Mouse (Mus musculus): ENCODE results near the gene Olfr63. TPM values are rescaled to one million over a fixed set of nuclear protein-coding genes. Genes with fewer than 3 reads are reported as not detected.
"Not testable (repeated sequence)": the region's sequence is repeated elsewhere in the genome, so short reads cannot be mapped to it uniquely, and the experiment has no call there.

The Olfr63 gene
- not detected in 2 replicates for polyA plus RNA-seq (2012; rRNA removed)

DNA sequence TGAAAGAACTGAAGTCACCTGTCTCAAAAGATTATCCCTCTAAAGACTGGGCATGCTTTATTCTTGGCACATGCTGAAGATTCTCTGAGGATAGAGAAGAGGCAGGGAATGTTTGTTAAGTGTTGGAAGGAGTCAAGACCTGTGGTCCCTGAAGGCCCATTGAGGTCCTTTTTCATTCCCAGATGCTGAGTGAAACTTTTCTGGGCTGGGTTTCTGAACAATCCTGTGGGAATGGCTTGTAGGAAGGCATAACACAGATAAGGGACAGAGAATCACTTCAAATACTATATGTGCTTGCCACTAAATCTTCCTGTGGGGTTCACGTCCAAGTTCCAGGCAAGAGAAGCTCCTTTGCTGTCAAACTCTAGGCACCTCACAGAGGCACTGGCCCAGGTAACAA lies at the start of gene Olfr63:
Olfr63 (plus strand) TSS at position 301 of the 400 bp plus-strand sequence.
- WGBS: 77% methylated on average over 1 of the region's 1 CpGs
- Histone ChIP-seq H3K4me3 (ENCODE audit: extremely low read depth, insufficient read depth, insufficient read length) (no peak within 1 kb of the TSS), H3K27ac (ENCODE audit: insufficient read depth, low read length) (no peak within 1 kb of the TSS), H3K36me3 (ENCODE audit: control insufficient read depth, insufficient read depth, low read length) (no peaks in the 10 kb centered on the region), H3K4me1 (ENCODE audit: control insufficient read depth, insufficient read depth, insufficient read length) (no peaks in the 10 kb centered on the region), H3K27me3 (ENCODE audit: control insufficient read depth, insufficient read depth, low read length) (0 out of 2 replicates have a peak, but pooled peaks cover 2% of the 10 kb centered on the region)
- DNase-seq (ENCODE audit: low read depth in 1 of 2, low spot score in 2 of 2): no peak
- no peak for TF ChIP-seq CTCF (IDR thresholded peaks at IDR 0.05; ENCODE audit: extremely low read depth, insufficient read depth, insufficient read length, insufficient replicate concordance)
- no peak for TF ChIP-seq POLR2A (IDR thresholded peaks at IDR 0.05; ENCODE audit: low read depth, low read length)

DNA sequence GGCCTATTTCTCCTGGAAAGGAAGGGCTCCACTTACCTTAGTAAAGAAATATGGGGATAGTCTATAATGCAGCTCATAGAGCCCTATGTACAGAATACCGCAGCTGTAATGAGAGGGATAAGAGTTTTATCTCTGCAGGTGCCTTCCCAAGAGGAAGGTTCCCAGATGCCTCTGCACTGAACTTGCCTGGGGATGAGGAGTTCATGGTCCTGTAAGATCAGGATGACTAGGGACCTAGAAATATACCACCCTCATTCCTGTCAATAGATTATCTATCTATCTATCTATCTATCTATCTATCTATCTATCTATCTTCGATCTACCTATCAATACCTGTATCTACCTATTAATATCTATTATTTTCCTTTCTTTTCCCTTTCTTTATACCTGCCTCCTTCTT lies 42.9 kb upstream of the Olfr63 start, which contains the start of gene Olfr1564:
Olfr1564 (minus strand) TSS at position 101 of the 400 bp plus-strand sequence.
- 88% methylated on average over 2 of the region's 2 CpGs for WGBS
- DNase-seq (ENCODE audit: low read depth in 1 of 2, low spot score in 2 of 2): no peak
- no peaks in the 10 kb centered on the region for H3K4me1 ChIP-seq (ENCODE audit: control insufficient read depth, insufficient read depth, insufficient read length)
- H3K27ac ChIP-seq (ENCODE audit: insufficient read depth, low read length): no peak within 1 kb of the TSS
- H3K36me3 ChIP-seq (ENCODE audit: control insufficient read depth, insufficient read depth, low read length): no peaks in the 10 kb centered on the region
- H3K4me3 ChIP-seq (ENCODE audit: extremely low read depth, insufficient read depth, insufficient read length): no peak within 1 kb of the TSS
- H3K27me3 ChIP-seq (ENCODE audit: control insufficient read depth, insufficient read depth, low read length): no peaks in the 10 kb centered on the region
- TF ChIP-seq POLR2A (IDR thresholded peaks at IDR 0.05; ENCODE audit: low read depth, low read length) (no peak), CTCF (IDR thresholded peaks at IDR 0.05; ENCODE audit: extremely low read depth, insufficient read depth, insufficient read length, insufficient replicate concordance) (no peak)

DNA sequence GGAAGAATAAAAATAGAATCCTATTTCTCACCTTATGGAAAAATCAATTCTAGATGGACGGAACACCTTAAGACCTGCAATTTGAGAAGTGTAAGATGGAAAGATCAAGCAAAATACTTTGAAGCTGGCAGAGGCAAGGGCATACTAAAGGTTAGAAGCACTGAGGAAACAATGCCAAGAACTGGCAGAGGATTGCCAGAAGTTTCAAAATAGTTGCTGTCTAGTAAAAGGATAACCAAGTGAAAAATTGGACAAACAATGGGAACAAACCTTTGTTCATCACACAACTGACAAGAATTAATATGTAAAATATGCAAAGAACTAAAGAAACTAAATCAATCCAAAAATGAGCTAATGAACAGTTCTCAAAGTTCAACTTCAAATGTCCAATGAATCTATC lies 27.8 kb upstream of the Olfr63 start:
- not testable (repeated sequence) for H3K4me3 ChIP-seq (ENCODE audit: extremely low read depth, insufficient read depth, insufficient read length); H3K36me3 ChIP-seq (ENCODE audit: control insufficient read depth, insufficient read depth, low read length); DNase-seq (ENCODE audit: low read depth in 1 of 2, low spot score in 2 of 2); H3K27me3 ChIP-seq (ENCODE audit: control insufficient read depth, insufficient read depth, low read length); H3K4me1 ChIP-seq (ENCODE audit: control insufficient read depth, insufficient read depth, insufficient read length); H3K27ac ChIP-seq (ENCODE audit: insufficient read depth, low read length)
- 84% methylated on average over 1 of the region's 1 CpGs for WGBS

DNA sequence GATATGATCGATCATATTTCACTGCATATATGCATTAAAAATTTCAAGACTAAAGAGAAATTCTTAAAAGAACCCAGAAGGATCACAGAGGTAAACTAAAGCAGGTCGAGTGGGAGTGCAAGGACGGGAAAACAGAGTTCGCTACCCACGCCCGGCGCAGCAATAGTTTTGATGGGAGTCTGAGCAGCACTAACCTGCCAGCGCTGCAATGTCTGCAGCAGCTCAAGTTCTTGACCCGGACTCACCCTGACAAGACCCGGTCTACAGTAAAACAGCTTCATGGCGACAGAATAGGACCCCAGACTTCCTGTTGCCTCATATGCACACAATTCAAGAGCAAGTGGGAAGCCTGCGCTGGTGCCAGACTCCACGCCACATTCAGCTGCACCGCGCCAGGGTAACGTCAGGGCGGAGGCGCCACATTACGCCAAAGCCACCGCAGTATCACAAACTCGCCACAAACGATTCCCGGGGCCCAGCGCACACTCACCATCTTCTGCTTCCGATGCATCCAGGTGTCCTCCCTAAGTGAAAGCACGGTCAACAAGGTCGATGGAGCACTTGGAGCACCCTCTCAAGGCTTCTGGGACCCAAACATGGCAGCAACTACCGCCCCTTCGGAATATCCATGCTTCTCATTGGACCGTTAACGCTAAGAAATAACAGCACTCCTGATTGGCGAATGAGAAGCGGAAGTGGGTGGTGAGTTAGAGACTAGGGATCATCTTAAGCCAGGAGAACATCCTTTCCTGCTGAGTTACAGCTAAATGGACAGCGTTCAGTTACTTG lies 9.8 kb upstream of the Olfr63 start, which contains the start of gene Zfp955a:
Zfp955a (minus strand) TSS at position 616 of the 789 bp plus-strand sequence.
- H3K27me3 ChIP-seq (ENCODE audit: control insufficient read depth, insufficient read depth, low read length); H3K36me3 ChIP-seq (ENCODE audit: control insufficient read depth, insufficient read depth, low read length); H3K27ac ChIP-seq (ENCODE audit: insufficient read depth, low read length); DNase-seq (ENCODE audit: low read depth in 1 of 2, low spot score in 2 of 2); H3K4me3 ChIP-seq (ENCODE audit: extremely low read depth, insufficient read depth, insufficient read length); H3K4me1 ChIP-seq (ENCODE audit: control insufficient read depth, insufficient read depth, insufficient read length): not testable (repeated sequence)
- 33% methylated on average over 1 of the region's 34 CpGs for WGBS

DNA sequence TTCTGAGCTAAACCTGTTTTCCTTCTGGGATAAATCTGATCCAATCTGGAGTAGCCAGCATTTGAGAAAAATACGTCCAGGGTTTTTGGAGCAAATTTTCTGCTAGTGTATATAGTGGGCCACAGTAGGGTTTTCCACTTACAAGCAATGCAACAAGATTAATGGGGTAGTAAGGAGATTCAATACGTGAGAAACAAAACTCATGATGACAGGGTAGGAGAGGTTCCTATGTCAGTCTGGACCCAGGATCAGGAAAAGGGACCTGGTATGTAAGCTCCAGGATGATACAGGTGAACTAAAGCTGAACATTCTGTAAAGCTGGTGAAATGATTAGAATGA lies 9.2 kb upstream of the Olfr63 start:
- not testable (repeated sequence) for H3K27me3 ChIP-seq (ENCODE audit: control insufficient read depth, insufficient read depth, low read length); H3K27ac ChIP-seq (ENCODE audit: insufficient read depth, low read length); H3K4me1 ChIP-seq (ENCODE audit: control insufficient read depth, insufficient read depth, insufficient read length); H3K4me3 ChIP-seq (ENCODE audit: extremely low read depth, insufficient read depth, insufficient read length); H3K36me3 ChIP-seq (ENCODE audit: control insufficient read depth, insufficient read depth, low read length); DNase-seq (ENCODE audit: low read depth in 1 of 2, low spot score in 2 of 2)
- WGBS: no CpG with 5 or more reads among the region's 2 CpGs

DNA sequence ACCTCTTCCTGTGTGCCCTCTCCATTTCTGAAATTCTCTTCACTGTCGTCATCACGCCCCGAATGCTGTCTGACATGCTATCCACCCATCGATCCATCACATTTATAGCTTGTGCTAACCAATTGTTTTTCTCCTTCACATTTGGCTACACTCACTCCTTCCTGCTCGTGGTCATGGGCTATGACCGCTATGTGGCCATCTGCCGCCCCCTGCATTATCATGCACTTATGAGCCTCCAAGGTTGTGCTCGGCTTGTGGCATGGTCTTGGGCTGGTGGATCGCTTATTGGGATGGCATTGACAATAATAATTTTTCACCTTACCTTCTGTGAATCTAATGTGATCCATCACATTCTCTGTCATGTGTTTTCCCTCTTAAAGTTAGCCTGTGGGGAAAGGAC lies 4.4 kb downstream of the Olfr63 start:
- Histone ChIP-seq H3K27me3 (ENCODE audit: control insufficient read depth, insufficient read depth, low read length) (0 out of 2 replicates have a peak, but pooled peaks cover 2% of the 10 kb centered on the region), H3K36me3 (ENCODE audit: control insufficient read depth, insufficient read depth, low read length) (no peaks in the 10 kb centered on the region), H3K4me3 (ENCODE audit: extremely low read depth, insufficient read depth, insufficient read length) (no peak overlapping the region), H3K27ac (ENCODE audit: insufficient read depth, low read length) (no peak overlapping the region), H3K4me1 (ENCODE audit: control insufficient read depth, insufficient read depth, insufficient read length) (no peaks in the 10 kb centered on the region)
- no peak for TF ChIP-seq POLR2A (IDR thresholded peaks at IDR 0.05; ENCODE audit: low read depth, low read length)
- TF ChIP-seq CTCF (IDR thresholded peaks at IDR 0.05; ENCODE audit: extremely low read depth, insufficient read depth, insufficient read length, insufficient replicate concordance): no peak
- no peak for DNase-seq (ENCODE audit: low read depth in 1 of 2, low spot score in 2 of 2)
- 85% methylated on average over 9 of the region's 9 CpGs for WGBS

DNA sequence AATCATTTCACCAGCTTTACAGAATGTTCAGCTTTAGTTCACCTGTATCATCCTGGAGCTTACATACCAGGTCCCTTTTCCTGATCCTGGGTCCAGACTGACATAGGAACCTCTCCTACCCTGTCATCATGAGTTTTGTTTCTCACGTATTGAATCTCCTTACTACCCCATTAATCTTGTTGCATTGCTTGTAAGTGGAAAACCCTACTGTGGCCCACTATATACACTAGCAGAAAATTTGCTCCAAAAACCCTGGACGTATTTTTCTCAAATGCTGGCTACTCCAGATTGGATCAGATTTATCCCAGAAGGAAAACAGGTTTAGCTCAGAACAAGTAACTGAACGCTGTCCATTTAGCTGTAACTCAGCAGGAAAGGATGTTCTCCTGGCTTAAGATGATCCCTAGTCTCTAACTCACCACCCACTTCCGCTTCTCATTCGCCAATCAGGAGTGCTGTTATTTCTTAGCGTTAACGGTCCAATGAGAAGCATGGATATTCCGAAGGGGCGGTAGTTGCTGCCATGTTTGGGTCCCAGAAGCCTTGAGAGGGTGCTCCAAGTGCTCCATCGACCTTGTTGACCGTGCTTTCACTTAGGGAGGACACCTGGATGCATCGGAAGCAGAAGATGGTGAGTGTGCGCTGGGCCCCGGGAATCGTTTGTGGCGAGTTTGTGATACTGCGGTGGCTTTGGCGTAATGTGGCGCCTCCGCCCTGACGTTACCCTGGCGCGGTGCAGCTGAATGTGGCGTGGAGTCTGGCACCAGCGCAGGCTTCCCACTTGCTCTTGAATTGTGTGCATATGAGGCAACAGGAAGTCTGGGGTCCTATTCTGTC lies 24.8 kb downstream of the Olfr63 start, which contains the start of gene Zfp955b:
Zfp955b (plus strand) TSS at position 506 of the 837 bp plus-strand sequence.
- H3K27me3 ChIP-seq (ENCODE audit: control insufficient read depth, insufficient read depth, low read length); DNase-seq (ENCODE audit: low read depth in 1 of 2, low spot score in 2 of 2); H3K36me3 ChIP-seq (ENCODE audit: control insufficient read depth, insufficient read depth, low read length); H3K4me3 ChIP-seq (ENCODE audit: extremely low read depth, insufficient read depth, insufficient read length); H3K4me1 ChIP-seq (ENCODE audit: control insufficient read depth, insufficient read depth, insufficient read length); H3K27ac ChIP-seq (ENCODE audit: insufficient read depth, low read length): not testable (repeated sequence)
- WGBS: no CpG with 5 or more reads among the region's 25 CpGs

DNA sequence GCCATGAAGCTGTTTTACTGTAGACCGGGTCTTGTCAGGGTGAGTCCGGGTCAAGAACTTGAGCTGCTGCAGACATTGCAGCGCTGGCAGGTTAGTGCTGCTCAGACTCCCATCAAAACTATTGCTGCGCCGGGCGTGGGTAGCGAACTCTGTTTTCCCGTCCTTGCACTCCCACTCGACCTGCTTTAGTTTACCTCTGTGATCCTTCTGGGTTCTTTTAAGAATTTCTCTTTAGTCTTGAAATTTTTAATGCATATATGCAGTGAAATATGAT lies 25.3 kb downstream of the Olfr63 start:
- WGBS: no CpG with 5 or more reads among the region's 9 CpGs
- H3K36me3 ChIP-seq (ENCODE audit: control insufficient read depth, insufficient read depth, low read length); H3K4me3 ChIP-seq (ENCODE audit: extremely low read depth, insufficient read depth, insufficient read length): not testable (repeated sequence)

More for the DNA sequence above, 25.3 kb downstream of the Olfr63 start:
- not testable (repeated sequence) for H3K4me1 ChIP-seq (ENCODE audit: control insufficient read depth, insufficient read depth, insufficient read length); DNase-seq (ENCODE audit: low read depth in 1 of 2, low spot score in 2 of 2); H3K27ac ChIP-seq (ENCODE audit: insufficient read depth, low read length); H3K27me3 ChIP-seq (ENCODE audit: control insufficient read depth, insufficient read depth, low read length)
